Mouse (Mus musculus) liver, adult 2 months (tissue): ENCODE measurements at regions not wholly inside any gene's neighbourhood (a gene's known extent, or its start where the extent isn't known, plus 50 kb on each side); places are given as distances from the start of the nearest gene placed in this dataset.
"Not testable (repeated sequence)": the region's sequence is repeated elsewhere in the genome, so short reads cannot be mapped to it uniquely, and the experiment has no call there.

Source experiments
- DNase-seq: peaks from one replicate; pipeline ENCODE4 v3.0.0-alpha.2; 2011; ENCODE audit warnings: low read depth, low spot score; ENCODE audit errors: extremely low read depth
- H3K27ac ChIP-seq: fragments of 200-500 bp; replicated peaks from 2 replicates; pipeline ENCODE4 v1.5.1; 2012; ENCODE audit warnings: low read depth, mild to moderate bottlenecking, control low read depth, inconsistent platforms, low read length; ENCODE audit not compliant: insufficient read depth
- H3K27me3 ChIP-seq: fragments of 200-500 bp; 2 replicates; pipeline ENCODE4 v1.6.1; 2012; ENCODE audit warnings: mild to moderate bottlenecking, moderate library complexity, low read length, inconsistent platforms; ENCODE audit not compliant: control insufficient read depth, insufficient read depth
- H3K36me3 ChIP-seq: fragments of 200-500 bp; 2 replicates; pipeline ENCODE4 v1.6.1; 2012; ENCODE audit warnings: low read length, inconsistent platforms; ENCODE audit not compliant: control insufficient read depth, insufficient read depth
- H3K4me1 ChIP-seq: fragments of 200-500 bp; 2 replicates; pipeline ENCODE4 v1.6.1; 2011; ENCODE audit warnings: low read length; ENCODE audit not compliant: control insufficient read depth, insufficient read depth
- H3K4me3 ChIP-seq: fragments of 200-500 bp; 2 replicates; pipeline ENCODE4 v1.5.1; 2011; ENCODE audit warnings: low read depth, mild to moderate bottlenecking, control low read depth, low read length, moderate library complexity; ENCODE audit not compliant: insufficient read depth
- H3K79me2 ChIP-seq: fragments of 200-500 bp; 2 replicates; pipeline ENCODE4 v1.6.1; 2012; ENCODE audit warnings: inconsistent platforms, mild to moderate bottlenecking, low read length, moderate library complexity; ENCODE audit not compliant: control insufficient read depth, insufficient read depth
- H3K9ac ChIP-seq: fragments of 200-500 bp; 2 replicates; pipeline ENCODE4 v1.6.1; 2012; ENCODE audit warnings: low read depth, mild to moderate bottlenecking, control low read depth, inconsistent platforms, low read length
- CTCF ChIP-seq: fragments of 200-500 bp; IDR thresholded peaks from 2 replicates; pipeline ENCODE4 v1.5.1; 2011; ENCODE audit warnings: low read depth, low read length, control low read depth
- POLR2A ChIP-seq: fragments of 200-500 bp; IDR thresholded peaks from 2 replicates; pipeline ENCODE4 v1.6.1; 2011; ENCODE audit warnings: low read length, control low read depth; ENCODE audit not compliant: insufficient read depth; ENCODE audit errors: extremely low read depth
- WGBS: fragments of 180-500 bp; shearing (Covaris S2); methylation state at CpG from one replicate; pipeline ENCODE4 v1.1.7; 2018; 5-methylcytosine and 5-hydroxymethylcytosine counted together

GRCm38 (mm10) chr3:138645320-138645719 lies 96.7 kb upstream of the Tspan5 start:
- no peak for DNase-seq
- WGBS, result 43% methylated on average over 3 of the region's 3 CpGs

GRCm38 (mm10) chr3:138649699-138650098 lies 92.3 kb upstream of the Tspan5 start:
- H3K4me1 ChIP-seq, result no peaks in the 10 kb centered on the region
- H3K4me3 ChIP-seq, result no peak overlapping the region
- no peak overlapping the region for H3K27ac ChIP-seq
- H3K27me3 ChIP-seq, result no peaks in the 10 kb centered on the region
- 89% methylated on average over 6 of the region's 6 CpGs for WGBS
- no peak overlapping the region for H3K9ac ChIP-seq
- DNase-seq, result no peak
- no peaks in the 10 kb centered on the region for H3K36me3 ChIP-seq
- H3K79me2 ChIP-seq, result no peaks in the 10 kb centered on the region
- TF ChIP-seq POLR2A (no peak), CTCF (no peak)

More at GRCm38 (mm10) chr3:138645320-138645719, 96.7 kb upstream of the Tspan5 start:
- no peak for TF ChIP-seq POLR2A
- Histone ChIP-seq H3K9ac (no peak overlapping the region), H3K79me2 (no peaks in the 10 kb centered on the region), H3K27ac (no peak overlapping the region), H3K27me3 (0 out of 2 replicates have a peak, but pooled peaks cover 3% of the 10 kb centered on the region), H3K4me1 (no peaks in the 10 kb centered on the region), H3K4me3 (no peak overlapping the region), H3K36me3 (no peaks in the 10 kb centered on the region)

- H3K9ac ChIP-seq, H3K4me3 ChIP-seq, H3K79me2 ChIP-seq, DNase-seq, H3K27ac ChIP-seq, H3K4me1 ChIP-seq, H3K36me3 ChIP-seq, H3K27me3 ChIP-seq: not testable (repeated sequence)
- 94% methylated on average over 4 of the region's 4 CpGs for WGBS
These were observed 91.3 kb upstream of the Tspan5 start for GRCm38 (mm10) chr3:138650671-138651070.

- no peak overlapping the region for H3K9ac ChIP-seq
- H3K36me3 ChIP-seq, result no peaks in the 10 kb centered on the region
- no peaks in the 10 kb centered on the region for H3K27me3 ChIP-seq
- no peak overlapping the region for H3K27ac ChIP-seq
- no peak for TF ChIP-seq CTCF
- TF ChIP-seq POLR2A, result no peak
- H3K4me1 ChIP-seq, result no peaks in the 10 kb centered on the region
- DNase-seq, result no peak
- 86% methylated on average over 12 of the region's 12 CpGs for WGBS
- no peaks in the 10 kb centered on the region for H3K79me2 ChIP-seq
- H3K4me3 ChIP-seq, result no peak overlapping the region
These were observed 90.4 kb upstream of the Tspan5 start for GRCm38 (mm10) chr3:138651361-138652205.

- Histone ChIP-seq H3K4me1 (no peaks in the 10 kb centered on the region), H3K79me2 (no peaks in the 10 kb centered on the region), H3K36me3 (no peaks in the 10 kb centered on the region), H3K9ac (no peak overlapping the region), H3K27ac (no peak overlapping the region), H3K27me3 (no peaks in the 10 kb centered on the region), H3K4me3 (no peak overlapping the region)
- 95% methylated on average over 2 of the region's 2 CpGs for WGBS
- DNase-seq, result no peak
- no peak for TF ChIP-seq CTCF
- TF ChIP-seq POLR2A, result no peak
These were observed 89.8 kb upstream of the Tspan5 start for GRCm38 (mm10) chr3:138652206-138652605.

- WGBS, result 91% methylated on average over 4 of the region's 4 CpGs
- H3K27ac ChIP-seq, result no peak overlapping the region
- TF ChIP-seq POLR2A, result no peak
- TF ChIP-seq CTCF, result no peak
- H3K79me2 ChIP-seq, result no peaks in the 10 kb centered on the region
- no peak overlapping the region for H3K4me3 ChIP-seq
- H3K9ac ChIP-seq, result no peak overlapping the region
- H3K36me3 ChIP-seq, result no peaks in the 10 kb centered on the region
- H3K27me3 ChIP-seq, result no peaks in the 10 kb centered on the region
- H3K4me1 ChIP-seq, result no peaks in the 10 kb centered on the region
- no peak for DNase-seq
These were observed 89.3 kb upstream of the Tspan5 start for GRCm38 (mm10) chr3:138652685-138653084.
